Mouse (Mus musculus) embryonic fibroblast, embryonic 13.5 days (primary cell): ENCODE data around the gene 1700011M02Rik. TPM values are rescaled to one million over a fixed set of nuclear protein-coding genes. Genes with fewer than 3 reads are reported as not detected.
"Not testable (repeated sequence)": the region's sequence is repeated elsewhere in the genome, so short reads cannot be mapped to it uniquely, and the experiment has no call there.

Experiments used
- H3K27ac ChIP-seq: 2 replicates; pipeline ENCODE4 v1.5.1; 2012; ENCODE audit warnings: low read length, control low read depth, inconsistent platforms; ENCODE audit not compliant: insufficient read depth
- H3K4me1 ChIP-seq: 2 replicates; pipeline ENCODE4 v1.6.1; 2011; ENCODE audit warnings: low read length; ENCODE audit not compliant: control insufficient read depth, insufficient read depth
- H3K4me3 ChIP-seq: 2 replicates; pipeline ENCODE4 v1.5.1; 2011; ENCODE audit warnings: mild to moderate bottlenecking, control low read depth, low read length; ENCODE audit not compliant: insufficient read depth
- CTCF ChIP-seq: IDR thresholded peaks from 2 replicates; pipeline ENCODE4 v1.5.1; 2011; ENCODE audit warnings: mild to moderate bottlenecking, control low read depth, low read length, moderate library complexity, borderline replicate concordance; ENCODE audit not compliant: insufficient read depth
- POLR2A ChIP-seq: IDR thresholded peaks from 2 replicates; pipeline ENCODE4 v1.6.1; 2011; ENCODE audit warnings: low read depth, mild to moderate bottlenecking, control low read depth, low read length, moderate library complexity
- polyA plus RNA-seq: library from polyadenylated mRNA; stranded (reverse); fragments of >200 nt; gene quantifications from 2 replicates; pipeline ENCODE4 v1.2.4, GENCODE M21; 2011; ENCODE audit warnings: low read depth; ENCODE audit not compliant: missing spikeins, insufficient read length

The 1700011M02Rik gene
- polyA plus RNA-seq, result not detected in 2 replicates

DNA sequence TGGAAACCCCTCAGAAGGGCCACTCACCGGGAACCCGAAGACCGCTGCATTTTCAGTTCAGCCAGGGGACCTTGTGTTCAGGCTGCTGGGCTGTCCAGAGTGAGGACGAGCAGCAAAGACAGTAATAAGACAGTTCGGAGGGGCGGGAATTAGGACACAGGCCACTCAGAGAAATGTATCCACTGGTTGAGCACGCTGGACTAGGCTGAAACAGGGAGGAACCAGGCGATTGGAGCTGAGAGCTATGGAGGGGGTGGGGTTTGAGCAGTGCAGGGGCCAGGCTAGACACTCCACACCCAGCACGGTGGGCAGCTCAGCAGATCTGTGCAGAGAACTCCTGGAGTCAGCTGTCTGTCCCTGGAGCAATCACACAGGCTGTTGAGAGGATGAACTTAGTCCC lies at the start of gene 1700011M02Rik, which contains the start of gene Dmrtc1a:
1700011M02Rik (plus strand) TSS at position 319 of the 400 bp plus-strand sequence.
Dmrtc1a (minus strand) TSS at position 101 of the 400 bp plus-strand sequence.
- not testable (repeated sequence) for H3K4me3 ChIP-seq, H3K27ac ChIP-seq, H3K4me1 ChIP-seq

DNA sequence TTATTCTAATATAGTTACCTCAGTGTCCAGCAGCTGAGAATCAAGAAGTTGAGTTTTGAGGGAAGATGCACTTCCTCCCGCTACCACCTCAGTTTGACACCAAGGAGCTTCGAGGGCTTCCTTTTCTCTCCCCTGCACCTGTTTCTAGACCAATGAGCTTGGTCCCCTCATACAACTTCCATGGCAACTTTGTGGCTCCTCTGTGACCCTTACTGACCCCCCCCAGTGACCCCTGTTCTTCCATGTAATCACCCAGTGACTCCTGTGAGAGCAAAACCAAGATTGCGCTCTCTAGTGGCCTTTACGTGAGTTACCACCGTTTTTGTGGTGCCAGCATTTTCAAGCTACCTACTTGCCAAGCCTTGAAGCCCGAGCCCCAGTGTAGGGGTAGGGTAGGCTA lies 40.8 kb upstream of the 1700011M02Rik start, which contains the start of gene 1700031F05Rik:
1700031F05Rik (minus strand) TSS at position 101 of the 400 bp plus-strand sequence.
- TF ChIP-seq POLR2A, result no peak
- TF ChIP-seq CTCF, result no peak
- H3K27ac ChIP-seq, result no peak within 1 kb of the TSS
- H3K4me1 ChIP-seq, result no peaks in the 10 kb centered on the region
- no peak within 1 kb of the TSS for H3K4me3 ChIP-seq

DNA sequence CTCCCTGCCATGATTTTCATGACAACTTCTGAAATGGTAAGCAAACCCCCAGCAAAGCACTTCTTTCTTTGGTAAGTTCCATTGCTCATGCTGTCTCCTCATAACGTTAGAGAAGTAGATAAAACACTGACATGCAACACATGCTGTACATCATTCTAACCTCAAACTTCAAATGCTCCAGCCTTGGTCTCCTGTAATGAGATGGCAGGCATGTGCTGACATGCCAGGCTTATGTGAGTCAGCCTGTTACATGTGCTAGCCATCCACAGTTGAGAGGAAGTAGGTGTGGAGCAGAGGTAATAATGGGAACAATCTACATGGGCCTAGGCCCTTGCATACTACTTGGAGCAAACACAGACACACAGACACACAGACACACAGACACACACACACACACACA lies 6.1 kb downstream of the 1700011M02Rik start:
- H3K4me3 ChIP-seq, H3K4me1 ChIP-seq, H3K27ac ChIP-seq: not testable (repeated sequence)

DNA sequence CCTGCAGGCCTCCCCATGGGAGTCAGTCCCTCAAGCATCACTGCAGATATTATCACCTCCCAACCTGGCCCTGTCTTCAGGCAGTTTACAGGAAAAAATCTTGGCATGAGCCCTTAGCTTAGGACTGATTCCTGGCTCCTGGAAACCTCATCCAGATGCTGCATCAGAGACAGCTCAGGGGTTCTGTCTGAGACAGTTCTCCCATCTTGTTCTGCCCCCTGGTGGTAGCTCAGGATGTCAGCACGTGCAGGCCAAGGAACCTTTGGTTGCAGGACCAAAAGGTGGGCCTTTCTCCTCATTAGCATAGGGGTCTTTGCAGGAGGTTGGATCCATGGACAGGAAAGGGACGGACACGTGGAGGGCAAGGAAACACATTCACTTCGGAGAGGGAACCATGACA lies 18.0 kb downstream of the 1700011M02Rik start:
- TF ChIP-seq CTCF, result peak; percentile 29; the same call in 1 of the 2 replicates
- not testable (repeated sequence) for H3K4me1 ChIP-seq, H3K4me3 ChIP-seq, H3K27ac ChIP-seq

DNA sequence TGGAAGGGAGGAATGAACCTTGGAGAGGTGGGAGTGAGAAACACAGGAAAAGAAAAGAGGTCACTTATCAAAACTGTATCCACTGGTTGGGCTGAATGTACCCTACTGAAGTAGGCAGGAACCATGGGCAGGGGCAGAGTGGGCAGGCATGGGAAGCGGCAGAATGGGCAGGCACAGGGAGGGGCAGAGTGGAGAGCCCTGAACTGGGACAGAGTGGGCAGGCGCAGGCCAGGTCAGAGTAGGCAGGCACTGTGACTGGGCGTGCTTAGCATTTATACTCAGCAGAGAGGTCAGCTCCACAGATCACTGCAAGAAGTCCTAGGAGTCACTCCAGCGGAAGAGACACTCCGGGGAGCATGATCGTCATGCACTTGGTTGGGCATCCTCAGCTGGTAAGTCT lies 19.4 kb downstream of the 1700011M02Rik start, which contains the start of gene 1700018G05Rik:
1700018G05Rik (plus strand) TSS at position 301 of the 400 bp plus-strand sequence.
- not testable (repeated sequence) for H3K27ac ChIP-seq, H3K4me3 ChIP-seq, H3K4me1 ChIP-seq

DNA sequence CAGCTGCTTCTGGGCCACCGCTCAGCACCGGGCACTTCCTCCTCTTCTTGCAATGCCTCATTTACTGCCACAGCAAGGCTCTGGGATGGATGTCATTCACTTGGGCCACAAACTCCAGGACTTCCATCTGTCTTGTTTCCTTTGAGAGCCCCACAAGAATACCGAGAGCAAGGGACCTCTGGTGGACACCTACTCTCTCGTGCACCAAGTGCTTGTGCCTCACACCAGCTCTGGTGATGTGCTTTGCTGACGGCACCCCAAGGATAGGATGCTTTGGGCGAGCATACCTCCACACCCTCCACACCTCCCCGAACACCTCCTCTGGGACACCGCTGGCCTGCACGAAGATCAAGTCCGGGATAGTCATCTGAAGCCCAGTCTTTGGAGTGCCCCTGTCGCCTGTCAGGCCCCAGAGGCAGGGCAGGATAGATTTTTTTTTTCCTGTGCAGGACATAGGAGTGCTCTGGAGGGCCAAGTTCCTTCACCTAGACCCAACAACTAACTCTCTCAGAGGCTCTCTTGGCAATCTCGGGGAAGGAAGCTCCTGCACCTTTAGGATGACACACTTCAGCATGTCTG lies 24.4 kb downstream of the 1700011M02Rik start:
- TF ChIP-seq CTCF (no peak), POLR2A (no peak)
- H3K4me3 ChIP-seq, result peak overlapping the region; percentile 67
- H3K27ac ChIP-seq, result no peak overlapping the region
- no peaks in the 10 kb centered on the region for H3K4me1 ChIP-seq

DNA sequence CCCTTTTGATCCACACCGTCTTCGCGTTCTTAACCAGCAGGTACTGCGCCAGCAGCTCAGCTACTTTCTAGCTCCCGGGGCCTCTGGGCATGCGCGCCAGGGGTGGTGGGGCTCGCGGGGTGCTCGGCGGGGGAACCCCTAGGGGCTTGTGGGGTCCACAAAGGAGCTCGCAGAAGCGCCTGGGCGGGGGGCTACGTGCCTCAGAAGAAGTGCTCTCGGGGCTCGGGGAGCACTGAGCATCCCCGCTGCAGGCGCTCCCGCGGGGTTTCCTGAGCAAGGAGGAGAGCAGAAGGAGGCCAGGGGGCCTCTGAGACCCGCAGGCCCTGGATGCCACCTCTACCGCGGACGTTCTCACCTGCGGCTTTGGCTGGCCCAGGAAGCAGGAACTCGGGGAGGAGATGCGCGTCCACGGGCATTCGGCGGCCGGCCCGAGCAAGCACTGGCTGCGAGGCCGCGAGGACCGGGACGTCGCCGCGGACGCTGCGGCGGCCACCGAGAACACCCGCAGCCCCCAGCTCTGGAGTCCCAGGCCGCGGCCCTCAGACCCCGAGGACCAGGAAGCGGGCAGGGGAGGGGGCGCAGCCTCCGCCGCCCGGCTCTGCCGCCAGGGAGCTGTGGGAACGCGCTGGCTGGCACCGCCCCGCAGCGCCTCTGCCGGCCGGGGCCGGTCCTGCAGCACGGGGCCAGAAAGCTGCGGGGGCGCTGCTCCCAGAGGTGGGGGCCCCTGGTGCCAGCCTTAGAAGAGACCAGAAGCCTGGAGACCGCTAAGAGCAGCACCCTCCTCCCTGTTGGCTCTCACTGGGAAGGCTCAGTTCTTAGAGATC lies 25.1 kb downstream of the 1700011M02Rik start:
- TF ChIP-seq CTCF (no peak), POLR2A (no peak)
- no peaks in the 10 kb centered on the region for H3K4me1 ChIP-seq
- no peak overlapping the region for H3K27ac ChIP-seq
- H3K4me3 ChIP-seq, result peak overlapping the region; percentile 67

DNA sequence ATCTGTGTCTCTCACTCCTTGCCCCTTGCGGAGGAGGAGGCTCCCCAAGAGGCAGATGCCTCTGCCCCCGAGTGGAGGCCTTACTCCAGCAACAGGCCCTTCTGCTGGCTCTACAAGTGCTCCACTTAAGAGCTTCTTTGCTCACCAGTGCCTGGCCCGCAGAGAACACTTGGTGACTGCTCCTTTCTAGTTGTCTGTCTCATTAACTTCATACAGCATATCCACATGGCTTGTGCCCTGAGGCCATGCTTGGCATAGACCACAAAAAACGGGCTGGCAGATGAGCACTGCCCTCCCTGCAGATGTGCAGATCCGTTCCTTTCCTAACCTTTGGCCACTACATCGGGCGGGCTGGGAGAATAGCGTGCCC lies 25.7 kb downstream of the 1700011M02Rik start:
- TF ChIP-seq CTCF (no peak), POLR2A (no peak)
- Histone ChIP-seq H3K4me3 (no peak overlapping the region), H3K27ac (no peak overlapping the region), H3K4me1 (no peaks in the 10 kb centered on the region)

DNA sequence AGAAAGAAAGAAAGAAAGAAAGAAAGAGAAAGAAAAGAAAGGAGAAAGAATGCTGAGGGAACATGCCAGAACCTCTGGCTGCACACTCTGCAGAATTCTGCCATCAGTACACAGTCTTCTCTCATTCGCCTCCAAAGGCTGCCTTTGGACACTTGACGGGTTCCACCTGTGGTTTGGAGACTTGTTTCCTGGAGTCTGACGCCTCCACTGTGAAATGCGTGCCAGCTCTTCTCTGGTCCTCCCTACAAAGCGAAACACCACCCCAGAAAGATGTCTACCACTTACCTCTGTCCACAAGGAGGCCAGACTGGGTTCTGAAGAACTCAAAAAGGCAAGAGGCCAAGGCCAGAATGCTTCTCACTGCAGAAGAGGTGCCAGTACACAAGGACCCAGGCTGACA lies 28.0 kb downstream of the 1700011M02Rik start:
- TF ChIP-seq POLR2A, result no peak
- no peak for TF ChIP-seq CTCF
- Histone ChIP-seq H3K4me3 (no peak overlapping the region), H3K27ac (no peak overlapping the region), H3K4me1 (no peaks in the 10 kb centered on the region)

DNA sequence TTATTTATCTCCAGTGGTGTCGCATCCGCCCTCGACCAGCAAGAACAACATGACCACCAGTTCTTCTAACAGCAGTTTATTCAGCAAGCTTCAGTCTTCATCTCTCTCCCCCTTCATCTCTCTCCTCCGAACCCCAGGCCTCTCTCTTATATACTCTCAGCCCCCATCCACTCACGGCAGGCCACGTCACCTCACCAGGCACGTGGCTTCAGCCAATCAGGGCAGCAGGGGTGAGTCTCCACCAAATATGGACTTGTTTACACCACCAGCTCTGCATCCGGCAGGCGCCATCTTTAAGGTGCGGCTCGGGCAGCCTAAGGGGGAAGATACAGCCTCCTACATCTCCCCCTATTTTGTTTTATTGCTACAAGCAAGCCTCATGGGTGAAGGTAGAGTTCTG lies 41.4 kb downstream of the 1700011M02Rik start:
- H3K4me3 ChIP-seq, H3K27ac ChIP-seq, H3K4me1 ChIP-seq: not testable (repeated sequence)
